Mouse (Mus musculus): ENCODE measurements around the gene Iqca.

- TF ChIP-seq EP300 (IDR thresholded peaks at IDR 0.05; ENCODE audit: low read depth) (no peak), CTCF (IDR thresholded peaks at IDR 0.05; ENCODE audit: low read depth) (no peak)
Observed at GRCm38 (mm10) chr1:90164319-90164718, 11.1 kb upstream of the Iqca start.
